Mouse (Mus musculus) limb, embryonic 14.5 days (tissue): Measurements from ENCODE around the gene Popdc2. TPM values are rescaled to one million over a fixed set of nuclear protein-coding genes. Genes with fewer than 3 reads are reported as not detected.

Experiments used
- ATAC-seq: fragments of 200-750 bp; cut with Nextera tagmentation; 2 replicates; pipeline ENCODE4 v1.8.0; 2017; ENCODE audit warnings: low read depth, moderate number of reproducible peaks, moderate TSS enrichment; ENCODE audit not compliant: low FRiP score
- DNase-seq: peaks from one replicate; pipeline ENCODE4 v3.0.0-alpha.2; 2015; ENCODE audit warnings: low spot score
- H3K27ac ChIP-seq: fragments of 300-500 bp; sonication (generic); replicated peaks from 2 replicates; pipeline ENCODE4 v1.5.1; 2014; ENCODE audit warnings: low read depth, mild to moderate bottlenecking, low read length, moderate library complexity, mixed read lengths
- H3K27me3 ChIP-seq: fragments of 300-500 bp; sonication (generic); 2 replicates; pipeline ENCODE4 v1.6.1; 2014; ENCODE audit warnings: low read length, mixed read lengths; ENCODE audit not compliant: control insufficient read depth, insufficient read depth
- H3K36me3 ChIP-seq: fragments of 300-500 bp; sonication (generic); 2 replicates; pipeline ENCODE4 v1.6.1; 2014; ENCODE audit warnings: mild to moderate bottlenecking, low read length, moderate library complexity, mixed read lengths; ENCODE audit not compliant: control insufficient read depth, insufficient read depth
- H3K4me1 ChIP-seq: fragments of 300-500 bp; sonication (generic); 2 replicates; pipeline ENCODE4 v1.6.1; 2014; ENCODE audit warnings: antibody characterized with exemption, low read length, mixed read lengths; ENCODE audit not compliant: control insufficient read depth, insufficient read depth
- H3K4me2 ChIP-seq: fragments of 300-500 bp; sonication (generic); replicated peaks from 2 replicates; pipeline ENCODE4 v1.6.1; 2014; ENCODE audit warnings: low read depth, mild to moderate bottlenecking, low read length, moderate library complexity; ENCODE audit not compliant: severe bottlenecking
- H3K4me3 ChIP-seq: fragments of 300-500 bp; sonication (generic); replicated peaks from 2 replicates; pipeline ENCODE4 v1.5.1; 2014; ENCODE audit warnings: low read length
- H3K9ac ChIP-seq: fragments of 300-500 bp; sonication (generic); 2 replicates; pipeline ENCODE4 v1.6.1; 2014; ENCODE audit warnings: mild to moderate bottlenecking, low read depth, low read length, moderate library complexity; ENCODE audit not compliant: severe bottlenecking
- H3K9me3 ChIP-seq: fragments of 300-500 bp; sonication (generic); 2 replicates; pipeline ENCODE4 v1.6.1; 2016; ENCODE audit warnings: low read length; ENCODE audit not compliant: control insufficient read depth
- POLR2A ChIP-seq: fragments of 200-500 bp; IDR thresholded peaks from 2 replicates; pipeline ENCODE4 v1.8.0; 2012; ENCODE audit warnings: inconsistent platforms, mild to moderate bottlenecking, moderate library complexity, borderline replicate concordance; ENCODE audit not compliant: insufficient read depth, insufficient read length; ENCODE audit errors: extremely low read depth
- WGBS: fragments of 180-500 bp; shearing (Covaris S2); extraction: QIAGEN DNeasy Blood & Tissue Kit; methylation state at CpG from one replicate; pipeline ENCODE4 v1.1.7; 2014; 5-methylcytosine and 5-hydroxymethylcytosine counted together
- polyA plus RNA-seq, 2 experiments: library from polyadenylated mRNA; depleted of rRNA in 1 of 2; stranded (reverse) in 1 of 2; unstranded in 1 of 2; fragments of >200 nt; fragmentation: Nextera tagmentation in 1 of 2; extraction: Ambion mirVana in 1 of 2; gene quantifications; 2 replicates each; pipeline versions ENCODE4 v1.2.1 to v1.2.3; 2012 to 2014

Popdc2 gene
- polyA plus RNA-seq (2012; rRNA removed): 4.6 and 6.0 TPM in 2 replicates
- polyA plus RNA-seq (2014; fragmentation: Nextera tagmentation; extraction: Ambion mirVana): 4.2 TPM in 2 replicates

DNA sequence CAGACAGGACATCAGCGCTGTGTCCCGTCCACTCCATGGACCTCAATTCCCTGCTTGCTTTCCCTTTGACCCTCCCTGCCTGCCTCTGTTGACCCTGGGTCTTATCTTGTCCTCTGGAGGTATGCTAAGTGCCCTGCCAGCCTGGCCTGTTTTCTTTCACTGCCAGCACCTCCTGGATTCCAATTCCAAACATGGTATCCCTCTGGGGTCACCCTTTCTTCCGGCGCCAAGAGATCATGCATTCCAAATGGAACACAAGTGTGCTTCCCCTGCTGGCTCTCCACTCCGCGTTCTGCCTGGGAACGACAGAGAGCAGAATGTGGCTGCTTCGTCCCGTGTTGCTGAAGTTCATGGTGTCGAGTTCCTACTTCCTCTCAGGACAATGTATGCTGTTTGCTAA, at the start of gene Popdc2:
Gene Popdc2 (plus strand): TSS at position 277 of the 400 bp plus-strand sequence.
- ATAC-seq (no peak), DNase-seq (no peak)
- H3K9ac ChIP-seq: peak within 1 kb of the TSS; percentile 17; the same call in 1 of the 2 replicates
- no peaks in the 10 kb centered on the region for H3K4me1 ChIP-seq
- H3K9me3 ChIP-seq: no peaks in the 10 kb centered on the region
- no peak for TF ChIP-seq POLR2A
- H3K4me2 ChIP-seq: no peak within 1 kb of the TSS
- no peaks in the 10 kb centered on the region for H3K36me3 ChIP-seq
- H3K27ac ChIP-seq: no peak within 1 kb of the TSS
- 21% methylated on average over 10 of the region's 10 CpGs for WGBS
- no peaks in the 10 kb centered on the region for H3K27me3 ChIP-seq
- no peak within 1 kb of the TSS for H3K4me3 ChIP-seq

- Histone ChIP-seq H3K9ac (no peak overlapping the region), H3K4me2 (no peak overlapping the region), H3K27ac (no peak overlapping the region), H3K4me3 (no peak overlapping the region), H3K4me1 (no peaks in the 10 kb centered on the region), H3K9me3 (no peaks in the 10 kb centered on the region), H3K36me3 (no peaks in the 10 kb centered on the region), H3K27me3 (no peaks in the 10 kb centered on the region)
- ATAC-seq (no peak), DNase-seq (no peak)
- no peak for TF ChIP-seq POLR2A
- WGBS: 81% methylated on average over 9 of the region's 9 CpGs
Measured at GRCm38 (mm10) chr16:38318492-38318891, 43.5 kb upstream of the Popdc2 start.

GRCm38 (mm10) chr16:38319087-38319486, 42.9 kb upstream of the Popdc2 start:
- DNase-seq (no peak), ATAC-seq (no peak)
- no peak overlapping the region for H3K4me3 ChIP-seq
- no peaks in the 10 kb centered on the region for H3K36me3 ChIP-seq
- no peak overlapping the region for H3K9ac ChIP-seq
- H3K4me1 ChIP-seq: no peaks in the 10 kb centered on the region
- no peak overlapping the region for H3K27ac ChIP-seq
- TF ChIP-seq POLR2A: no peak
- no peaks in the 10 kb centered on the region for H3K27me3 ChIP-seq
- H3K4me2 ChIP-seq: no peak overlapping the region
- H3K9me3 ChIP-seq: no peaks in the 10 kb centered on the region
- WGBS: 92% methylated on average over 4 of the region's 4 CpGs

GRCm38 (mm10) chr16:38321452-38321935, 40.5 kb upstream of the Popdc2 start:
- Histone ChIP-seq H3K4me3 (0 out of 2 replicates have a peak overlapping the region, but pooled peaks have one; percentile 8), H3K4me2 (peak overlapping the region; percentile 35)
- peak; percentile 53; the same call in 1 of the 2 replicates for ATAC-seq

GRCm38 (mm10) chr16:38324311-38324710, 37.7 kb upstream of the Popdc2 start:
- Histone ChIP-seq H3K9ac (no peak overlapping the region), H3K27ac (no peak overlapping the region), H3K9me3 (no peaks in the 10 kb centered on the region), H3K27me3 (no peaks in the 10 kb centered on the region), H3K4me3 (no peak overlapping the region), H3K4me2 (no peak overlapping the region), H3K4me1 (no peaks in the 10 kb centered on the region), H3K36me3 (no peaks in the 10 kb centered on the region)
- 89% methylated on average over 15 of the region's 15 CpGs for WGBS
- DNase-seq: no peak
- no peak for TF ChIP-seq POLR2A
- ATAC-seq: no peak

More at GRCm38 (mm10) chr16:38321452-38321935, 40.5 kb upstream of the Popdc2 start:
- DNase-seq: peak; percentile 52
- H3K9ac ChIP-seq: no peak overlapping the region
- no peaks in the 10 kb centered on the region for H3K9me3 ChIP-seq
- no peak overlapping the region for H3K27ac ChIP-seq
- no peaks in the 10 kb centered on the region for H3K27me3 ChIP-seq
- 38% methylated on average over 17 of the region's 17 CpGs for WGBS
- no peaks in the 10 kb centered on the region for H3K36me3 ChIP-seq
- H3K4me1 ChIP-seq: no peaks in the 10 kb centered on the region
- TF ChIP-seq POLR2A: no peak
